Mouse (Mus musculus) forebrain, postnatal 0 days (tissue): ENCODE results near the gene D5Ertd579e. TPM values are rescaled to one million over a fixed set of nuclear protein-coding genes. Genes with fewer than 3 reads are reported as not detected.

Experiments
- ATAC-seq: fragments of 200-750 bp; cut with Nextera tagmentation; 2 replicates; pipeline ENCODE4 v1.8.0; 2017; ENCODE audit warnings: mild to moderate bottlenecking, moderate library complexity
- DNase-seq: peaks from one replicate; pipeline ENCODE4 v3.0.0-alpha.2; 2015
- H3K27ac ChIP-seq: fragments of 300-500 bp; sonication (generic); 2 replicates; pipeline ENCODE4 v1.5.1; 2014; ENCODE audit warnings: low read depth, mild to moderate bottlenecking, antibody characterized with exemption, low read length, moderate library complexity, mixed read lengths
- H3K27me3 ChIP-seq: fragments of 300-500 bp; sonication (generic); 2 replicates; pipeline ENCODE4 v1.6.1; 2014; ENCODE audit warnings: mild to moderate bottlenecking, low read length, mixed read lengths; ENCODE audit not compliant: insufficient read depth
- H3K36me3 ChIP-seq: fragments of 300-500 bp; sonication (generic); 2 replicates; pipeline ENCODE4 v1.6.1; 2014; ENCODE audit warnings: mild to moderate bottlenecking, moderate library complexity; ENCODE audit not compliant: insufficient read depth
- H3K4me1 ChIP-seq: fragments of 300-500 bp; sonication (generic); 2 replicates; pipeline ENCODE4 v1.6.1; 2014; ENCODE audit warnings: antibody characterized with exemption; ENCODE audit not compliant: insufficient read depth
- H3K4me2 ChIP-seq: fragments of 300-500 bp; sonication (generic); 2 replicates; pipeline ENCODE4 v1.6.1; 2014; ENCODE audit warnings: low read depth, mild to moderate bottlenecking, moderate library complexity
- H3K4me3 ChIP-seq: fragments of 300-500 bp; sonication (generic); 2 replicates; pipeline ENCODE4 v1.5.1; 2014; ENCODE audit warnings: low read depth, low read length, mixed read lengths
- H3K9ac ChIP-seq: fragments of 300-500 bp; sonication (generic); 2 replicates; pipeline ENCODE4 v1.6.1; 2014; ENCODE audit warnings: mild to moderate bottlenecking
- H3K9me3 ChIP-seq: fragments of 300-500 bp; sonication (generic); 2 replicates; pipeline ENCODE4 v1.6.1; 2016; ENCODE audit warnings: low read length
- CTCF ChIP-seq: sonication (generic); IDR thresholded peaks from 2 replicates; pipeline ENCODE4 v1.5.1; 2016; ENCODE audit warnings: antibody characterized with exemption, control low read depth, low read depth
- WGBS: fragments of 180-500 bp; shearing (Covaris S2); extraction: QIAGEN DNeasy Blood & Tissue Kit; methylation state at CpG from one replicate; pipeline ENCODE4 v1.1.7; 2014; 5-methylcytosine and 5-hydroxymethylcytosine counted together
- polyA plus RNA-seq: library from polyadenylated mRNA; unstranded; fragments of >200 nt; fragmentation: Nextera tagmentation; extraction: Ambion mirVana; gene quantifications from 2 replicates; pipeline ENCODE4 v1.2.1, GENCODE M21; 2015
- total RNA-seq: library from RNA; depleted of rRNA; stranded (reverse); fragments of >200 nt; gene quantifications from 2 replicates; pipeline ENCODE4 v1.2.3, GENCODE M21; 2014

D5Ertd579e gene
- total and polyA plus RNA-seq, 2 experiments from 2014 or later, result 27.4 to 105 TPM

GRCm38 (mm10) chr5:36579967-36580366 lies 115.9 kb downstream of the D5Ertd579e start:
- Histone ChIP-seq H3K36me3 (no peaks in the 10 kb centered on the region), H3K9ac (no peak overlapping the region), H3K4me2 (no peak overlapping the region), H3K27me3 (no peaks in the 10 kb centered on the region), H3K4me3 (no peak overlapping the region), H3K4me1 (0 out of 2 replicates have a peak, but pooled peaks cover 8% of the 10 kb centered on the region), H3K9me3 (no peaks in the 10 kb centered on the region), H3K27ac (no peak overlapping the region)
- 82% methylated on average over 7 of the region's 7 CpGs for WGBS
- DNase-seq, result no peak
- no peak for TF ChIP-seq CTCF
- no peak for ATAC-seq

GRCm38 (mm10) chr5:36578982-36579381 lies 116.8 kb downstream of the D5Ertd579e start:
- Histone ChIP-seq H3K27ac (no peak overlapping the region), H3K27me3 (no peaks in the 10 kb centered on the region), H3K9ac (no peak overlapping the region), H3K4me2 (no peak overlapping the region), H3K9me3 (no peaks in the 10 kb centered on the region), H3K36me3 (no peaks in the 10 kb centered on the region), H3K4me1 (0 out of 2 replicates have a peak, but pooled peaks cover 8% of the 10 kb centered on the region), H3K4me3 (no peak overlapping the region)
- TF ChIP-seq CTCF, result no peak
- DNase-seq, result no peak
- no peak for ATAC-seq
- 90% methylated on average over 2 of the region's 2 CpGs for WGBS

GRCm38 (mm10) chr5:36576457-36576856 lies 119.4 kb downstream of the D5Ertd579e start:
- Histone ChIP-seq H3K36me3 (0 out of 2 replicates have a peak, but pooled peaks cover 3% of the 10 kb centered on the region), H3K4me3 (no peak overlapping the region), H3K4me2 (no peak overlapping the region), H3K4me1 (0 out of 2 replicates have a peak, but pooled peaks cover 4% of the 10 kb centered on the region), H3K27ac (no peak overlapping the region), H3K9ac (no peak overlapping the region), H3K9me3 (no peaks in the 10 kb centered on the region), H3K27me3 (no peaks in the 10 kb centered on the region)
- DNase-seq (no peak), ATAC-seq (no peak)
- TF ChIP-seq CTCF, result no peak
- 96% methylated on average over 3 of the region's 3 CpGs for WGBS

- H3K4me1 ChIP-seq, result no peaks in the 10 kb centered on the region
- no peak overlapping the region for H3K27ac ChIP-seq
- 0 out of 2 replicates have a peak, but pooled peaks cover 5% of the 10 kb centered on the region for H3K36me3 ChIP-seq
- H3K27me3 ChIP-seq, result no peaks in the 10 kb centered on the region
- no peak overlapping the region for H3K4me3 ChIP-seq
- H3K9me3 ChIP-seq, result no peaks in the 10 kb centered on the region
- no peak overlapping the region for H3K4me2 ChIP-seq
- no peak overlapping the region for H3K9ac ChIP-seq
- DNase-seq, result no peak
- WGBS, result 72% methylated on average over 1 of the region's 1 CpGs
- no peak for ATAC-seq
- TF ChIP-seq CTCF, result no peak
Observed at GRCm38 (mm10) chr5:36575745-36576144, 120.1 kb downstream of the D5Ertd579e start.

- WGBS, result 66% methylated on average over 3 of the region's 3 CpGs
- Histone ChIP-seq H3K4me3 (no peak overlapping the region), H3K36me3 (0 out of 2 replicates have a peak, but pooled peaks cover 7% of the 10 kb centered on the region), H3K4me2 (no peak overlapping the region), H3K9me3 (no peaks in the 10 kb centered on the region), H3K27me3 (no peaks in the 10 kb centered on the region), H3K4me1 (no peaks in the 10 kb centered on the region), H3K27ac (no peak overlapping the region), H3K9ac (no peak overlapping the region)
- no peak for TF ChIP-seq CTCF
- DNase-seq (no peak), ATAC-seq (no peak)
Observed at GRCm38 (mm10) chr5:36575227-36575626, 120.6 kb downstream of the D5Ertd579e start.

- Histone ChIP-seq H3K4me2 (no peak overlapping the region), H3K36me3 (0 out of 2 replicates have a peak, but pooled peaks cover 10% of the 10 kb centered on the region), H3K27ac (no peak overlapping the region), H3K4me3 (no peak overlapping the region), H3K27me3 (no peaks in the 10 kb centered on the region), H3K9me3 (no peaks in the 10 kb centered on the region), H3K4me1 (no peaks in the 10 kb centered on the region), H3K9ac (no peak overlapping the region)
- no peak for TF ChIP-seq CTCF
- ATAC-seq, result no peak
- DNase-seq, result no peak
- WGBS, result 56% methylated on average over 8 of the region's 8 CpGs
Observed at GRCm38 (mm10) chr5:36574147-36574870, 121.5 kb downstream of the D5Ertd579e start.

GRCm38 (mm10) chr5:36573354-36573753 lies 122.5 kb downstream of the D5Ertd579e start:
- Histone ChIP-seq H3K4me2 (no peak overlapping the region), H3K27me3 (no peaks in the 10 kb centered on the region), H3K9me3 (no peaks in the 10 kb centered on the region), H3K4me3 (no peak overlapping the region), H3K36me3 (0 out of 2 replicates have a peak, but pooled peaks cover 10% of the 10 kb centered on the region), H3K4me1 (no peaks in the 10 kb centered on the region), H3K27ac (no peak overlapping the region), H3K9ac (no peak overlapping the region)
- WGBS, result 50% methylated on average over 3 of the region's 3 CpGs
- ATAC-seq, result no peak
- no peak for DNase-seq
- TF ChIP-seq CTCF, result no peak
